Mouse (Mus musculus) ES-E14 (cell line): ENCODE measurements around the gene Rcn1.

ENCODE experiments used
- HCFC1 ChIP-seq: IDR thresholded peaks from 2 replicates; pipeline ENCODE4 v1.6.1; 2012; ENCODE audit warnings: low read length, inconsistent platforms, borderline replicate concordance; ENCODE audit not compliant: insufficient read depth
- MAFK ChIP-seq: IDR thresholded peaks from 2 replicates; pipeline ENCODE4 v1.6.1; 2014; ENCODE audit warnings: mild to moderate bottlenecking, low read depth, low read length, inconsistent platforms; ENCODE audit not compliant: insufficient read depth

DNA sequence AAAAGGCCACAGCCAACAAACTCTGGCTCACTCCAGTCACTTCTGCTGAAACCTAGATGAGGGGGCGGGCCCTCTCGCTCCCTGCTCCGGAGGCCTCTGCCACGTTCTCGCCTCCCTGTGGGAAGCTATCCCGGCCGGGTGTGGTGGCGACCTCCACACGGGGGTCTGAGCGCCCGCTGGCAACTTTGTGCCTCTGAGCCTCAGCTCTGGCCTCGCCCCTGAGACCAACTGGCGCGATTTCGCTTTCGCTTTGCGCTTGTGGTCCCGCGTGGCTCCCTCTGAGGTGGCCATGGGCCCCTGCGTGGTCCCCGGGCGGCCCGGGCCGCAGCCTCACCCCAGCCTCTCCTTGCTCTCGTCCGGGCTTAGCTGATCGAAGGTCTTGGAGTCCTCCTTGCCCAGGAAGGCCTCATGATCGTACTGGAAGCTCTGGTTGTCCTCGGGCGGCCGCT is 459 bp downstream of the Rcn1 start:
- TF ChIP-seq HCFC1 (no peak), MAFK (no peak)
